Mouse (Mus musculus): Measurements from ENCODE around the gene Hagh.

GRCm38 (mm10) chr17:24792190-24792589 lies 47.8 kb upstream of the Hagh start:
- TF ChIP-seq CTCF (IDR thresholded peaks at IDR 0.05; ENCODE audit: borderline replicate concordance, control insufficient read depth, extremely low read depth, insufficient read depth, low read length, poor library complexity): no peak
- no peak for TF ChIP-seq POLR2A (IDR thresholded peaks at IDR 0.05; ENCODE audit: control insufficient read depth, extremely low read depth, insufficient read depth, low read length, poor library complexity)
